Mouse (Mus musculus) cerebellum, adult 11-12 months (tissue): ENCODE data around the gene Myh14.

Experiments
- DNase-seq: peaks from one replicate; pipeline ENCODE4 v3.0.0; 2022

Gene Myh14

GRCm38 (mm10) chr7:44628402-44629034 is 42.1 kb downstream of the Myh14 start:
- no peak for DNase-seq

- DNase-seq, result peak; percentile 63
Measured at GRCm38 (mm10) chr7:44626966-44627365, 43.7 kb downstream of the Myh14 start.

- DNase-seq, result no peak
Measured at GRCm38 (mm10) chr7:44626068-44626385, 44.6 kb downstream of the Myh14 start.

- peak; percentile 96 for DNase-seq
Measured at GRCm38 (mm10) chr7:44625241-44626067, 45.2 kb downstream of the Myh14 start.

- DNase-seq, result peak; percentile 92
Measured at GRCm38 (mm10) chr7:44624828-44625227, 45.8 kb downstream of the Myh14 start.

- peak; percentile 65 for DNase-seq
Measured at GRCm38 (mm10) chr7:44624543-44624826, 46.2 kb downstream of the Myh14 start.

- DNase-seq, result peak; percentile 82
Measured at GRCm38 (mm10) chr7:44623714-44624542, 46.7 kb downstream of the Myh14 start.

- DNase-seq, result no peak
Measured at GRCm38 (mm10) chr7:44617059-44617458, 53.6 kb downstream of the Myh14 start.

GRCm38 (mm10) chr7:44615987-44616386 is 54.7 kb downstream of the Myh14 start:
- peak; percentile 78 for DNase-seq

GRCm38 (mm10) chr7:44615309-44615708 is 55.3 kb downstream of the Myh14 start:
- DNase-seq, result peak; percentile 59

GRCm38 (mm10) chr7:44614041-44614688 is 56.5 kb downstream of the Myh14 start:
- DNase-seq, result peak; percentile 63

GRCm38 (mm10) chr7:44612192-44612591 is 58.5 kb downstream of the Myh14 start:
- no peak for DNase-seq

GRCm38 (mm10) chr7:44606171-44606901 is 64.3 kb downstream of the Myh14 start:
- DNase-seq, result peak; percentile 79

GRCm38 (mm10) chr7:44605436-44605835 is 65.2 kb downstream of the Myh14 start:
- DNase-seq, result no peak

GRCm38 (mm10) chr7:44604619-44605018 is 66.0 kb downstream of the Myh14 start:
- DNase-seq, result no peak

GRCm38 (mm10) chr7:44604139-44604606 is 66.5 kb downstream of the Myh14 start:
- peak; percentile 77 for DNase-seq

GRCm38 (mm10) chr7:44603186-44603855 is 67.3 kb downstream of the Myh14 start:
- DNase-seq, result peak; percentile 72

GRCm38 (mm10) chr7:44602443-44602842 is 68.2 kb downstream of the Myh14 start:
- peak; percentile 86 for DNase-seq

GRCm38 (mm10) chr7:44601646-44602045 is 69.0 kb downstream of the Myh14 start:
- DNase-seq, result peak; percentile 60

GRCm38 (mm10) chr7:44600691-44601262 is 69.9 kb downstream of the Myh14 start:
- peak; percentile 62 for DNase-seq

GRCm38 (mm10) chr7:44598336-44598735 is 72.3 kb downstream of the Myh14 start:
- peak; percentile 63 for DNase-seq
